17 mouse cellular contexts compared by ENCODE assay signal in genomic region chr2:120337886-120338285, GRCm38 (mm10). TPM values are rescaled to one million over a fixed set of nuclear protein-coding genes. Genes with fewer than 3 reads are reported as not detected.
A peak's percentile ranks its signal among the peaks of the same experiment; 100 is the strongest.
DNase-seq lines count a peak whose midpoint lies in the region; ATAC-seq and TF ChIP-seq lines count a peak whose summit lies in the region.
"Had no signal": no experiment of that assay in that cellular context is flagged by ENCODE, and none has a peak within 500 bp of the region (broad histone marks: within the 10 kb centered on the region; RNA-seq: fewer than 3 reads in every experiment).

No protein-coding gene starts in this region.

- no peak overlapping the region for H3K9ac ChIP-seq in forebrain, postnatal 0 days
- H3K9ac ChIP-seq in forebrain, embryonic 15.5 days (replicated peaks), result no peak overlapping the region
- no peak overlapping the region for H3K9ac ChIP-seq in limb, embryonic 14.5 days (ENCODE audit: low read depth, low read length, severe bottlenecking)
- H3K9ac ChIP-seq: neural tube, embryonic 15.5 days had no signal

- H3K27me3 ChIP-seq in forebrain, postnatal 0 days (ENCODE audit: insufficient read depth, low read length), result no peaks in the 10 kb centered on the region
- no peaks in the 10 kb centered on the region for H3K27me3 ChIP-seq in forebrain, embryonic 15.5 days
- H3K27me3 ChIP-seq in limb, embryonic 14.5 days (ENCODE audit: control insufficient read depth, insufficient read depth, low read length), result no peaks in the 10 kb centered on the region
- H3K27me3 ChIP-seq in limb, embryonic 10.5 days (ENCODE audit: low read depth, poor library complexity, severe bottlenecking), result no peaks in the 10 kb centered on the region
- H3K27me3 ChIP-seq in E14TG2a.4 (ENCODE audit: insufficient read depth, low read length), result no peaks in the 10 kb centered on the region
- H3K27me3 ChIP-seq: neural tube, embryonic 15.5 days had no signal

- no peak overlapping the region for H3K27ac ChIP-seq in forebrain, postnatal 0 days (ENCODE audit: low read depth, low read length)
- no peak overlapping the region for H3K27ac ChIP-seq in forebrain, embryonic 15.5 days (replicated peaks)
- no peak overlapping the region for H3K27ac ChIP-seq in limb, embryonic 14.5 days (replicated peaks; ENCODE audit: low read depth, low read length)
- H3K27ac ChIP-seq in limb, embryonic 10.5 days, result no peak overlapping the region
- H3K27ac ChIP-seq: neural tube, embryonic 15.5 days had no signal

- no peak overlapping the region for H3K4me3 ChIP-seq in forebrain, postnatal 0 days (ENCODE audit: low read depth, low read length)
- H3K4me3 ChIP-seq in forebrain, embryonic 15.5 days, result no peak overlapping the region
- H3K4me3 ChIP-seq in limb, embryonic 14.5 days (replicated peaks; ENCODE audit: low read length), result no peak overlapping the region
- no peak overlapping the region for H3K4me3 ChIP-seq in limb, embryonic 10.5 days
- H3K4me3 ChIP-seq in E14TG2a.4 (replicated peaks; ENCODE audit: low read length), result no peak overlapping the region
- H3K4me3 ChIP-seq: neural tube, embryonic 15.5 days had no signal

- peak; percentile 61 for TF ChIP-seq CTCF in forebrain, postnatal 0 days (IDR thresholded peaks at IDR 0.05; ENCODE audit: low read depth)
- peak; percentile 28; the same call in 1 of the 2 replicates for TF ChIP-seq CTCF in E14TG2a.4 (conservative IDR thresholded peaks at IDR 0.05; ENCODE audit: low read length)

- DNase-seq in forebrain, postnatal 0 days, result peak; percentile 27
- DNase-seq in limb, embryonic 14.5 days (ENCODE audit: low spot score), result peak; percentile 37
- no peak for DNase-seq in limb, embryonic 10.5 days (ENCODE audit: low spot score)
- no peak for DNase-seq in testis, postnatal 14 days (ENCODE audit: low spot score)
- no peak for DNase-seq in right cerebral cortex, postnatal 36 days (ENCODE audit: low spot score in 2 of 2)
- DNase-seq: adrenal gland, adult 2 months; layer of hippocampus, adult 9-11 months had no signal

- H3K4me1 ChIP-seq in forebrain, postnatal 0 days (ENCODE audit: insufficient read depth), result no peaks in the 10 kb centered on the region
- H3K4me1 ChIP-seq in forebrain, embryonic 15.5 days, result no peaks in the 10 kb centered on the region
- H3K4me1 ChIP-seq in limb, embryonic 14.5 days (ENCODE audit: control insufficient read depth, insufficient read depth, low read length), result no peaks in the 10 kb centered on the region
- H3K4me1 ChIP-seq in limb, embryonic 10.5 days, result no peaks in the 10 kb centered on the region
- no peaks in the 10 kb centered on the region for H3K4me1 ChIP-seq in E14TG2a.4 (replicated peaks; ENCODE audit: low read depth, low read length)
- H3K4me1 ChIP-seq: neural tube, embryonic 15.5 days had no signal

- WGBS in forebrain, postnatal 0 days, result 57% methylated on average over 2 of the region's 2 CpGs
- WGBS in forebrain, embryonic 15.5 days, result 74% methylated on average over 2 of the region's 2 CpGs
- WGBS in limb, embryonic 14.5 days, result 73% methylated on average over 2 of the region's 2 CpGs
- 90% methylated on average over 2 of the region's 2 CpGs for WGBS in limb, embryonic 10.5 days

- 0 out of 2 replicates have a peak, but pooled peaks have one; percentile 29 for ATAC-seq in forebrain, postnatal 0 days
- ATAC-seq in forebrain, embryonic 15.5 days (replicated peaks), result no peak
- ATAC-seq in limb, embryonic 14.5 days (ENCODE audit: low FRiP score, low read depth), result no peak
- 0 out of 2 replicates have a peak, but pooled peaks have one; percentile 42 for ATAC-seq in common myeloid progenitor, adult 5-6 weeks (replicated peaks; ENCODE audit: low read depth, poor library complexity, severe bottlenecking)
- ATAC-seq: hindbrain, embryonic 16.5 days had no signal

- no peak overlapping the region for H3K4me2 ChIP-seq in forebrain, postnatal 0 days (ENCODE audit: low read depth)
- no peak overlapping the region for H3K4me2 ChIP-seq in forebrain, embryonic 15.5 days (replicated peaks)
- H3K4me2 ChIP-seq in limb, embryonic 14.5 days (replicated peaks; ENCODE audit: low read depth, low read length, severe bottlenecking), result no peak overlapping the region
- H3K4me2 ChIP-seq: neural tube, embryonic 15.5 days had no signal

- H3K9me3 ChIP-seq in forebrain, postnatal 0 days (ENCODE audit: low read length), result no peaks in the 10 kb centered on the region
- no peaks in the 10 kb centered on the region for H3K9me3 ChIP-seq in forebrain, embryonic 15.5 days
- H3K9me3 ChIP-seq in limb, embryonic 14.5 days (ENCODE audit: control insufficient read depth, low read length), result no peaks in the 10 kb centered on the region
- no peaks in the 10 kb centered on the region for H3K9me3 ChIP-seq in limb, embryonic 10.5 days (replicated peaks)
- no peaks in the 10 kb centered on the region for H3K9me3 ChIP-seq in E14TG2a.4 (ENCODE audit: low read length)
- H3K9me3 ChIP-seq: neural tube, embryonic 15.5 days had no signal

- no peak for TF ChIP-seq POLR2A in limb, embryonic 14.5 days (IDR thresholded peaks at IDR 0.05; ENCODE audit: borderline replicate concordance, extremely low read depth, insufficient read depth, insufficient read length)

- peaks cover 70% of the 10 kb centered on the region for H3K36me3 ChIP-seq in forebrain, postnatal 0 days (ENCODE audit: insufficient read depth)
- H3K36me3 ChIP-seq in forebrain, embryonic 15.5 days, result peaks cover 79% of the 10 kb centered on the region
- peaks cover 79% of the 10 kb centered on the region for H3K36me3 ChIP-seq in limb, embryonic 14.5 days (ENCODE audit: control insufficient read depth, insufficient read depth, low read length)
- peaks cover 86% of the 10 kb centered on the region for H3K36me3 ChIP-seq in limb, embryonic 10.5 days
- H3K36me3 ChIP-seq in E14TG2a.4 (ENCODE audit: insufficient read depth, low read length), result peaks cover 67% of the 10 kb centered on the region

RNA-seq across cellular contexts. Expression of gene Vps39, which starts 15.1 kb away (rescaled TPM):
- total RNA-seq in forebrain, postnatal 0 days (2014; rRNA removed), result 51.5 and 75.0 TPM in 2 replicates
- polyA plus RNA-seq in forebrain, postnatal 0 days (2015; fragmentation: Nextera tagmentation; extraction: Ambion mirVana), result 36.0 and 39.5 TPM in 2 replicates
- polyA plus RNA-seq in forebrain, embryonic 15.5 days (2015; fragmentation: Nextera tagmentation; extraction: Ambion mirVana), result 50.0 and 50.9 TPM in 2 replicates
- polyA plus RNA-seq in limb, embryonic 14.5 days (2012; rRNA removed), result 36.1 and 48.1 TPM in 2 replicates
- polyA plus RNA-seq in limb, embryonic 14.5 days (2014; fragmentation: Nextera tagmentation; extraction: Ambion mirVana), result 26.1 and 29.3 TPM in 2 replicates
- 22.0 and 28.0 TPM in 2 replicates for polyA plus RNA-seq in limb, embryonic 10.5 days (2016; fragmentation: Nextera tagmentation; extraction: Ambion mirVana)
- 42.8 and 44.3 TPM in 2 replicates for total RNA-seq in common myeloid progenitor, adult 5-6 weeks (2017)

RNA-seq across cellular contexts. Expression of gene Pla2g4f, which starts 23.9 kb away (rescaled TPM):
- total RNA-seq in forebrain, postnatal 0 days (2014; rRNA removed), result not detected in 2 replicates
- polyA plus RNA-seq in forebrain, postnatal 0 days (2015; fragmentation: Nextera tagmentation; extraction: Ambion mirVana), result not detected in 2 replicates
- polyA plus RNA-seq in forebrain, embryonic 15.5 days (2015; fragmentation: Nextera tagmentation; extraction: Ambion mirVana), result not detected in 2 replicates
- 3.0 and 3.6 TPM in 2 replicates for polyA plus RNA-seq in limb, embryonic 14.5 days (2012; rRNA removed)
- polyA plus RNA-seq in limb, embryonic 14.5 days (2014; fragmentation: Nextera tagmentation; extraction: Ambion mirVana), result 2.8 and 5.5 TPM in 2 replicates
- polyA plus RNA-seq in limb, embryonic 10.5 days (2016; fragmentation: Nextera tagmentation; extraction: Ambion mirVana), result not detected in 2 replicates
- total RNA-seq in common myeloid progenitor, adult 5-6 weeks (2017), result 0.27 TPM in 1 of 2 replicates, not detected in the other
- total RNA-seq: adrenal gland, adult 2 months; granulocyte monocyte progenitor cell, adult 5-6 weeks; left cerebral cortex, postnatal 36 days had no signal
- polyA plus RNA-seq: adrenal gland, adult 2 months; hindbrain, embryonic 16.5 days; liver, embryonic 16.5 days had no signal

RNA-seq across cellular contexts. Expression of gene Pla2g4d, which starts 48.9 kb away (rescaled TPM):
- total RNA-seq in forebrain, postnatal 0 days (2014; rRNA removed), result 0.15 TPM in 1 of 2 replicates, not detected in the other
- 0.07 and 0.21 TPM in 2 replicates for polyA plus RNA-seq in forebrain, postnatal 0 days (2015; fragmentation: Nextera tagmentation; extraction: Ambion mirVana)
- polyA plus RNA-seq in forebrain, embryonic 15.5 days (2015; fragmentation: Nextera tagmentation; extraction: Ambion mirVana), result not detected in 2 replicates
- 0.05 and 0.08 TPM in 2 replicates for polyA plus RNA-seq in limb, embryonic 14.5 days (2012; rRNA removed)
- polyA plus RNA-seq in limb, embryonic 14.5 days (2014; fragmentation: Nextera tagmentation; extraction: Ambion mirVana), result 0.08 and 0.15 TPM in 2 replicates
- 0.04 and 0.05 TPM in 2 replicates for polyA plus RNA-seq in limb, embryonic 10.5 days (2016; fragmentation: Nextera tagmentation; extraction: Ambion mirVana)
- not detected in 2 replicates for total RNA-seq in common myeloid progenitor, adult 5-6 weeks (2017)
- total RNA-seq: granulocyte monocyte progenitor cell, adult 5-6 weeks; megakaryocyte, adult 5-6 weeks had no signal
- polyA plus RNA-seq: heart, embryonic 16.5 days; liver, embryonic 16.5 days had no signal

Comparison
In these comparisons a context has a peak if more than half of its experiments do, and no peak if none do; other contexts are left out.
1. ATAC-seq: peak in forebrain, postnatal 0 days (single experiment) and common myeloid progenitor, adult 5-6 weeks (single experiment); none in forebrain, embryonic 15.5 days (single experiment) and limb, embryonic 14.5 days (single experiment).
2. DNase-seq: peak in forebrain, postnatal 0 days (single experiment) and limb, embryonic 14.5 days (single experiment); none in limb, embryonic 10.5 days (single experiment), testis, postnatal 14 days (single experiment) and right cerebral cortex, postnatal 36 days (0 of 2).